Mouse (Mus musculus) gastrocnemius, postnatal 14 days (tissue): ENCODE data around the gene Mad1l1. TPM values are rescaled to one million over a fixed set of nuclear protein-coding genes. Genes with fewer than 3 reads are reported as not detected.

Experiments
- DNase-seq: peaks from one replicate; pipeline ENCODE4 v3.0.0; 2021; ENCODE audit warnings: mixed read lengths
- intact Hi-C: fragments of 180-260 bp; cut with DNase I; formaldehyde crosslinking; loops from one replicate; pipeline ENCODE4 v1.15.1; 2025; ENCODE audit warnings: low total_unique reads
- total RNA-seq, 2 experiments: library from RNA; stranded (reverse); gene quantifications; 2 replicates each; pipeline ENCODE4 v1.2.3; 2021

Mad1l1 gene
- total RNA-seq, 2 experiments from 2014 or later: 9.5 to 10.2 TPM

DNA sequence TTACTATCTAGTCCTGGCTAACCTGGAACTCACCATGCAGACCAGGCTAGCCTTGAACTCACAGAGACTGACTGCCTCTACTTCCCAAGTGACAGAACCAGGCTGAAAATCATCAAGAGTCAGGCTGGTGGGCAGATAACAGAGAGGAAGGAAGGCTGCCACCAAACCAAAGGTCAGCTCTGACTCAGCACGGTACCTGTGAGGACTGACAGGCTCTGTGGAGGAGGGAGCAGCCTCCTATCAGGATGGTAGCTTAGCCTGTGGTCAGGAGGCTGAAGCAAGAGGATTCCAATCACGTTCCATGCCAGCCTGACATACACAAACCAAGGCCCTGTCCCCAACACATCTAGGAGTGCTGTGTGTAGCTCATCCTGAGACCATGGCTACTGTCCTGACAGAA is 54.3 kb downstream of the Mad1l1 start:
- intact Hi-C loops: no loop called here
- DNase-seq: no peak

DNA sequence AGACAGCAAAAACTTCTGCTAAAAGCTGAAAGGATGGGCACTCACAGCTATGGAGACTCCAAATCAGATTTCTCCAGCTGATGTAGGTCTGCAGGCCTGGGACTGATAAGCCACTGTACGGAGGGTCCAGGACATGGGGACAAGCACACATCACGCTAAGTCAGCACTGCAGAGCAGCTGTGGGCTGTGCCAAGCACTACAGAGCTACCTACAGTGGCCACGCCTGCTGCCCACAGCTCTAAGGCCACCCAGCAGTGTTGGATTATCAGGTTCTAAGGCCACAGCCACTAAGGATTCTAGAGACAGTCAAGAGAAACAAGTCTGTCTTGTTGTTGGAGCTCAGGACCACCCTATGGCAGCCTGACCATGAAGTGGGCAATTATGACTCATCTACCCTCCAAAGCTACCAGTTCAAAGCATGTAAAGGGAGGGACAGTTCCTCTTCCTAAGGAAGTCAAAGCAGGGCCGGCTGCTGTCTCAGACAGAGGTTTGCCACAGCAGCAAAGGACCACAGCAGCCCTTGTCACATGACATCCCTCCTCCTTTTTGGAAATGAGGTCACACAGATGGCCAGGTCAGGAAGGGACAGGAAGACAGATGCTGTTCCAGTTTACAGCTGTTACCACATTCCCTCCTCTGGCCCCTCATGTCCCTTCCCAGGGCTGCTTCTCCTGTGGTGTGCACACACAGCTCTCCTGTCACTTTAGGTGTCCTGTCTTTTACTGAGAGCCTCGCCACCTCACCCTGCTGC is 56.4 kb downstream of the Mad1l1 start:
- intact Hi-C loops: no loop called here
- peak; percentile 26 for DNase-seq

DNA sequence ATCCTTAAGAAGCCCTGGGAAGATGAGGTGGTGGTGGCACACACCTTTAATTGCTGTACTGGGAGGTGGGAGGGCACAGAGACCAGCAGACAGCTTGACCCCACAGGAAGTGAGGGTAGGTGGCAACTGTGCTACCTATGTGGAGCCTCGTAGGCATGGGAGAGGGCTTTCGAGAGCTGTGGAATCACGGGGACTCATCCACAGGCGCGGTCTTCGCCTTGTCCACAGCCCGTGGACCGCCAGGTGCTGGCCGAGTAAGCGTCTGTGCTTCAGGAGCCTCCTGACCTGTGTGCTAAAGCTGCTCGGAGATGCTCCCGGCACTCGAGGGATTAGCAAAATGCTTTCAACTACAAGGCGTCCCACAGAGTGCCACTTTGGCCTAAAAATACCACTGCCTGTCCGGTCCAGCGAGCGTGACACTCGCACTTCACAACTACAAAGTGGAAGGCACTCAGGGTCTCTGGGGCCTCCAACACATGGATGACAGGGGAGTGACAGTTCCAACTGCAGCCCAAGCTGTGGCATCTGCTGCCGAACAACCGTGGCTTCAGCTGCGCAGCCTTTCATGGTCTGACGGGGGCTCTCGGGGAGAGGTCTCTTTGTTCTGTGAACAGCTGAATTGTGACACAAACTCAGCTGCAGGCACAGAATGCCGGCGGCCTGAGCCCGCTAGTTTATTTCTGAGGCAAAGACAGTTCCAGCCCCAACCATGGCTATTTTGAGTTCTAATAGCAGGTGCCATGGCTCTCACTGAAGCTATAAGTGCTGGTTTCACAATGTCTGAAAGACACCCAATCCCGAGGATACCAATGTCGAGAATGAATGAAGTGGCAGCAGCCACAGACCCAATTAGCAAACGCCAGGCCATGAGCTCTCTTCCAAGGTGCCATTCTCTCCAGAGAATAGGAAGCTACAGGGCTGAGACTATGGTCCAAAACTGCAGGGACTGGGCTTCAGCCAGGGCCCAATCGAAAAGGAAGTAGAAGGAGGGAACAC is 57.3 kb downstream of the Mad1l1 start:
- DNase-seq: peak; percentile 18
- intact Hi-C loops: no loop called here

DNA sequence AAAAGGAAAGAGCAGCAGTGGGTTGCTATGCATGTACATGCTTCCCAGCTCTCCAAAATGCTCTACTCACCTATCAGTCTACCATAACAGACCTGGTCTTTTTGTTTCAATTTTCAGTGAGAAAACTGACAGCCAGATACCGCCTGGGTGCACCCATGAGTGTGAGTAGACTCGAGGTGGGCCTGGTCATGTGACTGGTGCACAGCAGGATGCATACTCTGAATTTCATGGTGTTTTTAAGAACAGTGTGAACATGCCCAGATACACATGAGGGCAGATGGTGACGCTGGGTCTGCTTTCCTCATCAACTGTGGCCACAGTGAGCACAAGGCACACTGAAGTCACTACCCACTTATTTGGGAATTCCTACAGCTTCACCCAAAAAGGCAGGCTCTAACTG is 59.0 kb downstream of the Mad1l1 start:
- intact Hi-C loops: no loop called here
- DNase-seq: no peak

DNA sequence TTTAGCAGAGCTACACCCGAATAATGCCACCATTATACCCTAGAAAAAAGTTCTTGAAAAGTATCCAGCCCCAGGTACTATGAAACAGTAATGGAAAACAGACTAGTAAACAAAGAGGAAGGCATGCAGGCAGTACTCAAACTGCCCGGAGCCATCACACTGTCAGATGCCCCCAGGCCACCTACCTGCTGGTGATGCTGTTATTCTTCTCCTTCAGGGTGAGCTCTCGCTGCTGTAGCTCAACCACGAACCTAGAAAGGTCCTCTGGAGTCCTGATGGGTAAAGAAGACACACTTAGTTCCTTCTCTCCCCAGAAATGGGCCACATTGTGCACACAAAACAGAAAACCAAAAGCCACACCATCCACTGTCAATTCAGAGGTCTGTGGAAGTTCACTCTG is 60.0 kb downstream of the Mad1l1 start:
- no peak for DNase-seq
- intact Hi-C loops: no loop called here

DNA sequence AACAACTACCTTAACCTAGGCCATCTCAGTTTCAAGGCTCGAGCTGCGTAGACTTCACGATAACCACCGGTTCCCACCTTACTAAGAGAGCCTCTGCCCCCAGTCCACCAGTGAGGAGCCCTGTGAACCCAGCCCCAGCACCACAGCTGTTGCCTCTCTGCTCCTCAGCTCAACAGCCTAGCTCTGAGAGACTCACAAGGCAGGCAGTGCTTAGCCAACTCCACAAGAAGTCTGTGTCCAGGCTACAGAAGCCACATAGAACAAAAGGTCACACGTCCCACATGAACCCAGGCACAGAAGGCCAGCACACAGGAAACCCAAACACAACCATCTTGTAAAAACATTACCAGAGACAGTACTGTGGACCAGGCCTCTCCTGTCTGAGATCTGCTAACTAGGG is 62.7 kb downstream of the Mad1l1 start:
- DNase-seq: no peak
- intact Hi-C loops: no loop called here

DNA sequence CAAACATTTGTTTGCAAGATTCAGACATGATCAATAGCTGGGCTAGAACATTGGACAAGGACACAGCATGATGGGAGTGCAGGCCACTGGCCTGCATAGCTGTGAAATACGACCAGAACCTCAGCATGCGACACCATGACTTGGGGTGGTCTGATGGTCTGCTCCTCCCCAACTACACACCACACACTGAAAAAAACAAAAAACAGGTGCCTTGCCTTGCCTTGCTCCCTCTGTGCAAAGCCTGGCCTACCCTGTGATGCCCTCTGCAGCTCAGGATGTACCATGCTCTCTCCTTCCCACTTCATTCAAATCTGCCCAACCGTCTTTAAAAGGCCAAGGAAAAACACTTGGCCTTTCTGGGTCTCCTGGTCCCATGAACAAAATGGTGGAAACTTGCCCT is 63.3 kb downstream of the Mad1l1 start:
- intact Hi-C loops: no loop called here

DNA sequence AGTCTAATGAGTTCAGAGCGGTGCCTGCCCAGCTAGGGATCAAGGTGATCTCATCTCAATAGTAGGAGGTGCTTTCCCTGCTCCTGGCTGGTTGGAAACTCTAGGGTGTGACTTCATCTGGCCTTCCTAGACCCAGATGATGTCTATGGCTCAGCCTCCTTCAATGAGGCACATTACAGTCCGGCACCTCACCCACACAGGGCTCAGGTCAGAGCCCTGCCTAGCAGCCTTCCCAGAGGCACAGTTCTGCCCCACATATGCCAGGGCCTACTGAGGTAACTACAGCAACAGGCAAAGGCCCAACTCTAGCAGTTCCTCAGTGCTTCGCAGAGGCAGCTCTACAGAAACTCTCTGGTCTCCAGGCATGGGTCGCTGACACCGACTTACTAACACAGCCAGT is 63.9 kb downstream of the Mad1l1 start:
- no peak for DNase-seq
- intact Hi-C loops: no loop called here

More for the DNA sequence above, 63.3 kb downstream of the Mad1l1 start:
- no peak for DNase-seq

DNA sequence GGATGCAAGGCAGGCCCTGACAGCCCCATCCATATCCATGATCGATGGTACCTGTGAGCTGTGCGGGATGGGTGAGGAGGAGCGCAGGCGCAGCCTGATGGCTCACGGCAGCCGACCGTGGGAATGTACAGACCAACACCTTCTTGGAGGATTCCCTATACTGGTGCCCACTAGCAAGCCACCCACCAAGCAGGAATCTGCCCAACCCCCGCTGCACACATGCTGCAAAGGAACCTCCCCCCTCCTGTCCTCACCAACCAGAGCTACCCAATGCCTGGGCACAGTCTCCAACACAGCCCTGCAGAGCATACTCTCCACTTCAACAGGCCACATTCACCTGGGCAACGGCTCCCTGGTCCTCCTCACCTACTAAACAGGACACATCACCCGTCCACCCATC is 64.7 kb downstream of the Mad1l1 start:
- intact Hi-C loops: no loop called here
- no peak for DNase-seq

DNA sequence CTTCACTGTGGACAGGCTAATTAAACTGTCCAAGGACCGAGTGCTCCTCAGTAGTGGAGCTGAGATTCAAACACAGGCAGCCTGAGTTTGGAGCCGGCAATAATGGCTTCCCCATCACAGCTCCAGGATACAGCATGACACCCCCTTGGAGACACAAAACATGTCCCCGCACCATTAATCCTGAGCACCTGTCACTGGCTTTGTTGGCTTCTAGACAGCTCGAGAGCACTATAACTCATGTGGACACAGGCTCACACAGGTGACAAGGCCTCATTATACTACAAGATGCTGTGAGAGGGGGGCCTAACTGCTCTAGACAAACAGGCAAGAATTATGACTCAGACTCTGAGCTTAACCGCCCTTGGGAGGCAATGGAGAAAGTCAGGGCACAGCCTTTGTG is 66.1 kb downstream of the Mad1l1 start:
- DNase-seq: no peak
- intact Hi-C loops: no loop called here

DNA sequence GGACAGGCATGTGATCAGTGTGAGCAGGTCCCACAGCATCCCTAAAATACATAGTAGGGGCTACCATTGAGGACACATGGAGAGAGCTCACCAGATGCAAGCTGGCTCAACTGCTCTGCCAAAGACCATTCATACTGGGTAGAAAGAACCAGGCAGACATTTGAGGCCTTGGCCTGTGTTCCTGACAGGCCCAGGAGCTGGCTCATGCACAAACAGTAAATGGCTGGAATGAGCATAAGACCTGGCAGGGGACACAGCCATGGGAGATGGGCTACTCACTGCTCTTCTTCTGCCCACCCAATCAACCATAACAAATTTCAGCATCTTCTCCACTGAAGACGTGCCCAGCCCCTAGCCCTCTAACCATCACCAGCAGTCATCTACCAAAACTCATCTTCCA is 66.7 kb downstream of the Mad1l1 start:
- no peak for DNase-seq
- intact Hi-C loops: no loop called here

DNA sequence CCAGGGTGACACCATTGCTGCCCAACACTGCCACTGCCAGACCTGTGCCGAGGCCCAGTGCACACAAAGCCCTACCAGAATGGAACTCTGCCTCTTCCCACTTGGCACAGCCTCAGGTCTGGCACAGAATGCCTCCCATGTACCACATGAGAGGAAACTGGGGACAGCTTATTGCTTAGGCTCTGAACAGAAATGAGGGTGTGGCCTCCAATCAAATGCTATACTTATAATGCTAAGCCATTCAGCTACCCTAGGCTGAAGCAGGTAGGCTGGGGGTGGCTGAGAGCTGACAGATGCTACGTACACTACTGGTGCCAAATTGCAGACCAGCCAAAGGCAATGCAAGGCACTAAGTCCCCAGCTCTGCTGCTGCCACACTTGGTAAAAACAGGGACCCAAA is 69.4 kb downstream of the Mad1l1 start:
- DNase-seq: peak; percentile 22
- intact Hi-C loops: no loop called here

DNA sequence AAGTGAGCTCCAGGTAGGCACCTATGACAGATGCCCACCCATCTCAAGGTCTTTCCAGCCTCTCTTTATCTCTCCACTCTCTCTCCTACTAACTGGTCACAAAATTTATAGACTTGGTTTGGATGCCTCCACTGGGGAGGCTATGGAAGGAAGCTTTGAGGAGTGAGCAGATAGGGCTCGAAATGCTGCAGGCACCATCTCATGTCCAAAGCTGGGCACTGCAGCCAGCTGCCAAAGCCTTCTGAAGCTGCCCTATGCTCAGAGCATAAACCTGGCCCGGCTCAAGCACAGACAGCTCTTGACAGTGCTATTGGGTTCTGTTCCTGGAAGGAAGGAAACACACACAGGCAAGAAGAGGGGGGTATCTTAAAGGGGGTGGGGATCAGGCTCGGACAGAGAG is 71.0 kb downstream of the Mad1l1 start:
- intact Hi-C loops: no loop called here
- no peak for DNase-seq

DNA sequence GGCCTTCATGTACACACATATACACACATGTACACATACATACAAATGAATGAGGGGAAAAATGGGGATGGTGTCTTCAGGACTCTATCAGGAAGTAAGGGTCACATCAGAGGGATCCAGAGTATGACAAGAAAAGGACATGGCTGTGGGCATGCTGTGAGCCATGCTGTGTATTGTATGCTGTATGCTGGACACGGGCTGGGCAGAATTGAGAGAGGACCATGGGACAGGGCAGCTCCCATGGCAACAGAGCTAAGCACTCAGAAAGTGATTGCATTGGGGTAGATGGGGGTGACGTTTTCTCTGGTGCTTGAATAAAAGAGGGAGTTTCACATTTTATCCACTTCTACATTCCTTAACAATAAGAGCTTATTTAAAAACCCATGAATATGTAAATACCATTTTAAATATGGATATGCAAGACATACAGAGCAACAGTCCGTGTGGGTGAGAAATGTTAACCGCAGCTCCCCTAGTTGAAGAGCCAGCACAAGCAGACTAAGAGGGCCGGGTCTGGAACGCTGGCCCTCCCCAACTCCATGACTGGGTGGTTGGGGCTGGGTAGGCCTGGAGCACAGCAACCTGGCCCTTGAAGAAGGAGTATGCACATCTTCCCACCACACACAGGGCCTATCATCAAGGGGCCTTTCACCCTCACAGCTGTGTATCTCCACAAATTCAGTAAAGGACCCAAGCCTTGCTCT is 71.8 kb downstream of the Mad1l1 start:
- intact Hi-C loops: no loop called here
- DNase-seq: no peak

DNA sequence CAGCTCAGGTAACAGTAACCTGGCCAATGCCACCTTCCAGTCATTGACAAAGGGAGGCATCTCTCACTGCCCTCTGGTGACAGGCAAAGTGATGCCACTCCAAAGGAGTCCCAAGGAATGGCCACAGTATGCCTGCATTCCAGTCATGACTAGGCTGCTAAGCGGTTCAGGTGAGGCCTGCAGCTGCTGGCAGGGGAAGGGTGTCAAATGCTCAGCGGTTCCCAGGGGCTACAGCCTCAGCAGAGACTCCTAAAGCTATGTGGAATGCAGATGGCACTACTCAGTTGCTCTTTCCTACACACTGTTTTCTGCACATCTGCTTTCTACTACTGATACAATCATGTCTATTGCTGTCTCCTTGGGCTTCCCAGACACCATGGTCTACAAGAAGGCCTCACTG is 73.3 kb downstream of the Mad1l1 start:
- intact Hi-C loops: no loop called here
- no peak for DNase-seq

DNA sequence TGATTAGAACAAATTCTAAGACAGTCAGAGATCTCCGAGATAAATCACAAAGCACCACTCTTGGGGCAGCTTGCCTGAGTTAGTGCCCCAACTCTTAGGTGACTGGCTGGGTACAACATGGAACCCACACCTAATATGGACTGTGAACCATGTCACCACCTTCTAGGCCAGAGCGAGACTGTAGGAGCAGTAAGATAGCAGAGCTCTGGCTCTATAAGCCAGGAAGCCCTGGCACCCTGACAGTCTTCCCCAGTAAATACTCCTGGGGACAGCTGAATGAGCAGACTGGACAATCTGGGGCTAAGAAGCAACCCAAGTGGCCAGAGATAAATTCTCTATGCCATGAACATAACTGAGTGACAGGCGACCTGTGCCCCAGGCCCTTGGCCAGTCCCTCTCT is 81.1 kb downstream of the Mad1l1 start:
- intact Hi-C loops: no loop called here
- DNase-seq: no peak

DNA sequence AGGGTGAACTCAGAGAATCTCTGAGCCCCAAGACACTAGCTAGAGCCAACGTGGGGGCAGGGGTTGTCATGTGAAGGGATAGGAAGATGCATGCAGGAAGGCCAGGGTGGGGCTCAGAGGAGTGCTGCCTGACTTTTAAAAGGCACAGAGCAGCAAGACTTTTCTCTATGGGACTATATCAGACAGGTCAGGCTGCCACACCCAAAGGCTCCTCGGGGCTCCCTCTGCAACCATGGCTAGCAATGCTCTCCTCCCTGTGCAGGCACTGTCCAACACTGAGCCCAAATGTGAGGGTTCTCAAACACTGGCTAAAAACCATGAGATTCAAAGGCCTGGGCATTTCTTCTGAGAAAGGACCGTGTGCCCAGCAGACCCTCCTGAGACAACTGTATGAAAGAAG is 82.5 kb downstream of the Mad1l1 start:
- intact Hi-C loops: no loop called here

DNA sequence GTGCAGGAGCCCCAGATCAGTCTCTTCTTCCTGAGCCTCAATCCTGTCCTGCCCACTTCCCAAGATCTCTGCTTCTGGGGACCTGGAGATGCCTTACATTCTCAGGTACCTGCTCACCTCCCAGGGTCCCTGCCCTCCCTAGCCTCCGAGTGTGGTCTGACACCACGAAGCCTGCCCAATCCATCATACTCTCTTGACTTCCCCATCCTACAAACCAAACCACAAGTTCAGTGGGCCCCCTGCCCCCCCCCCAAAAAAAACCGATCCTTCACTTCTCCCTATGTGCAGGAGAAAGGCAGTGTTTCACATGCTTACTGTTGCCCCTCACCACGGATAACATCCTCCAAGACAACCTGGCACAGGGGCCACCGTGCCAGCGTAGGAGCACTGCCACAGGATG is 90.5 kb downstream of the Mad1l1 start:
- DNase-seq: no peak
- intact Hi-C loops: no loop called here

More for the DNA sequence above, 82.5 kb downstream of the Mad1l1 start:
- no peak for DNase-seq

DNA sequence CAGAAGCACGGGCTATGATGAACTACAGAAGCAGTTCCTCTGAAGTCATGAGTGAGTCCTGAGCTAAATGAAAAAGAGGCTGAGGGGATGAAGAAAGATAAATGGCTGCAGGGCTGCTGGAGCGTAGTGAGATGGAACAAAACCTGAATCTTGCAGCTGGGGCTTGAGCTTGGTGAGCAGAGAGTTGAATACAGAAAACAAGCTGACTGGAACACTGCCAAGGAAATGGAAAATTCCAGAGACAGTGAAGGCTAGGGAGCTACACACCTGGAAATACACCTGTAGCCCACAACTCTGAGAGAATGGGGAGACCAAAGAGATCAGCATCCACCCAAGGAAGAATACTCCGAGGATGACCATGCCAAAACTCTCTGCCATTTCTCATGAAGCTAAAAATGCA is 93.0 kb downstream of the Mad1l1 start:
- intact Hi-C loops: no loop called here
- no peak for DNase-seq

DNA sequence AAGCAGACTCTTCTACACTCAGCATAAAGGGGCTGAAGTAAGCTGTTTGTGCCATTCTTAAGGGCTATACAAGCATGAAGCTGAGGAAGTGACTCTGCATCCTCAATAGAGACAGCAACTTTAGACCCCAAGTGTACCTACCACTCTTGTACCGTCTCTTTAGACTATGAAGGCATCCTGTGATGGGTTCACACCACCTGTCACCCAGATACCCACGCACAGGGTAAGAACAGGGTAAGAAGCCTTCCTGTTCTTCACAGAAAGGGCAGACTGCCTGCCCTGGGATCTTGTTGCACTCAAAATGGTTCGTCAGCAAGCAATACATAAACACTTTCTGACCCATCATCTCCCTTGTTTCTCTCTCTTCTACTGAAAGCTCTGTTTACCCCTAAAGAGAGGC is 94.5 kb downstream of the Mad1l1 start:
- intact Hi-C loops: no loop called here
- no peak for DNase-seq
